Mouse (Mus musculus) thymus, postnatal 25 days (tissue): Measurements from ENCODE around the gene Ddah2.

Experiments used
- DNase-seq: peaks from one replicate; pipeline ENCODE4 v3.0.0; 2022

Ddah2 gene

DNA sequence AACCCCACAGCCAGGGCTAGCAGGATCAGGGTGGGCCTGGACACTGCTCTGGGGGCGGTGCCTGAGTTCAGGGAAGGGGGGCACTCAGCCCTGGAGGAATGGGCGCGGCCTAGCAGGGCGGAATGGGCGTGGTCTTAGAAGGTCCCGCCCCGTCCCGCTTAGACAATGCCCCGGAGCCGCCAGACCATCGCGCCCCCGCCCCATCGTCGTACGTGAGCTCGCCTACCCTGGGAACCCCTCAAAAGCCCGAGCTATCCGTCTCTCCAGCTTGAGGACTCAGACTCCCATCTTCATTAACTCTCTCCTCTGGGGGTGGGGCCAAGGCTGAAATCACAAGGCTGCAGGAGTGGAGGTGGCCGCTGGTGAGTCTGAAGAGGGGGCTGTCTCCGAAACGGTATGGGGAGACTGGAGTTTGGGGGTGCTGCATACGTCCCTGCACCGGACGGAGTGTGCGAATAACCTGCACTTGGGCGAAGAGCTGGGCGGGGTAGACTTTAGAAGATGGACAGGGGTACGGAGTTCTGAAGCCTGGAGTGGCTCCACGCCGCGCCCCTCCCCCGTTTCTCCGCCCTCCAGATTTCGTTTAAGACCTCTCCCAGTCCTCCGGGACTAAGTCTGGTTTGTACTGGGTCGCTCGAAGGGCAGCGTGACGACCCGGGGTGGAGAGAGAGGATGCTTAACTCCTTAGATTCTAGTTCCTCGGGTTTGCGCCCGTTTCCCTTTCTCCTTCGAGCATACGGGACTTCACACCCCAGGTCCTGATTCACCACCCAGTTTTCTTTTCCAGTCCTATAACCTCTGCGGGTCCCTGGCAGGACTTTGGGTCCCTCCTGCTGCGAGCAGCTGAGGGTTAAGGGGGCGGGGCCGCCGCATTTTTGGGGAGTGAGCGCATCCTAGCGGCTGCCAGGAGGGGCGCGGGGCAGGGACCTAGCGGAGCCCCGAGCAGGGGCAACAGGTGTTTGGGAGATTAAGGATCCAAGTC, at the start of gene Ddah2:
Gene Ddah2, plus strand, starts transcription at position 125 of the 982 bp plus-strand sequence.
- peak; percentile 93 for DNase-seq

DNA sequence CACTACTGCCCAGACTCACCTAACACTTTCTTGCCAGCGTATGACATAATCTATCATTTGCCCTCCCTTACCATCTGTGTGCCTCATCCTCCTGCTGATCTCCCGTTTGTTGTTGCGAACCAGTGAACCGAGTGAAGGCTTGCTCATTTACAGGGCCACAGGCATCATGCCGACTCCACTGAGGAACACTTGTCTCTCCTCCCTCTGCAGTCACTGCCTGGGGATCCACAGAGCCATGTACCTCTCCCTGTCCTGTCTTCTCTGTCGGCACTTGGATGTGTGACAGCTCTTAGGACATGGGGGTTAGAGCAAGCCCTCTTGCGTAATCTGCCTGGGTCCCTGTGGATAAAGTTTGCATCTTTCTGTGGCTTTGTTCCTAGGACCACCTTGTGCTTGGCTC, 49.2 kb upstream of the Ddah2 start:
- DNase-seq: no peak

- no peak for DNase-seq
These were observed 47.4 kb upstream of the Ddah2 start for GRCm38 (mm10) chr17:35011440-35011839.

DNA sequence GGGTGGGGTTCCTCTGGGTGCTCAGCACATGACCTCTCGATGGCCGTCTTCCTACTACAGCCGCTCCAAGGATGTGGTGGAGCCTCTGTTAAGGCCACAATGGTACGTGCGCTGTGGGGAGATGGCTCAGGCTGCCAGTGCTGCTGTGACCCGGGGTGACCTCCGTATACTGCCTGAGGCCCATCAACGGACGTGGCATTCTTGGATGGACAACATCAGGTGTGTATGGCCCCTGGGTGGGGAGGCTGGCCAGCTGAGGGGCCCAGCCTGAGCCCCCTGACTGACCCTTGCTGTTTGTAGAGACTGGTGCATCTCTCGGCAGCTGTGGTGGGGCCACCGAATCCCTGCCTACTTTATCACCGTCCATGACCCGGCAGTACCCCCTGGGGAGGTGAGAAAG, 46.4 kb upstream of the Ddah2 start:
- DNase-seq: no peak

GRCm38 (mm10) chr17:35013221-35013620, 45.6 kb upstream of the Ddah2 start:
- no peak for DNase-seq

- no peak for DNase-seq
These were observed 43.5 kb upstream of the Ddah2 start for GRCm38 (mm10) chr17:35015296-35015695.

GRCm38 (mm10) chr17:35016376-35016775, 42.5 kb upstream of the Ddah2 start, which contains the start of gene Vwa7:
Gene Vwa7 (plus strand): TSS chr17:35016579.
- DNase-seq: no peak

- DNase-seq: no peak
These were observed 41.8 kb upstream of the Ddah2 start for GRCm38 (mm10) chr17:35016791-35017705.

- no peak for DNase-seq
These were observed 41.2 kb upstream of the Ddah2 start for GRCm38 (mm10) chr17:35017706-35018030.

DNA sequence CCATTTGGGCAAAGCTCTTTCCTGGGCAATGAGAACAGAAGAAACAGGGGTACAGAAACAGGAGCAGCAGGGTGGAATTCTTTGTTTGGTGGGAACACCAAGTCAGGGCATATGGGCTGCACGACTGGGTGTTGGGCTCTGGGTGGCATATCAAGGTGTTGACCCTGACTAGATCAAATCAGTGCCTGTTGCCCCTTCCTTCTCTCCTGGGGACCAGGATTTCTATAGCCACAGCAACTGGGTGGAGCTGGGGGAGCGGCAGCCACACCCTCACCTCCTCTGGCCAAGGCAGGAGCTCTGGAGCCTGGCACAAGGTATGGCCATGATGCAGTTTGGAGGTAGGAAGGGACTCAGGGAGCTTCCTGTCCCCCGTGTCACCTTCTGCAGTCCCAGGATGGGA, 40.7 kb upstream of the Ddah2 start:
- no peak for DNase-seq

GRCm38 (mm10) chr17:35019894-35020293, 38.9 kb upstream of the Ddah2 start:
- DNase-seq: no peak

DNA sequence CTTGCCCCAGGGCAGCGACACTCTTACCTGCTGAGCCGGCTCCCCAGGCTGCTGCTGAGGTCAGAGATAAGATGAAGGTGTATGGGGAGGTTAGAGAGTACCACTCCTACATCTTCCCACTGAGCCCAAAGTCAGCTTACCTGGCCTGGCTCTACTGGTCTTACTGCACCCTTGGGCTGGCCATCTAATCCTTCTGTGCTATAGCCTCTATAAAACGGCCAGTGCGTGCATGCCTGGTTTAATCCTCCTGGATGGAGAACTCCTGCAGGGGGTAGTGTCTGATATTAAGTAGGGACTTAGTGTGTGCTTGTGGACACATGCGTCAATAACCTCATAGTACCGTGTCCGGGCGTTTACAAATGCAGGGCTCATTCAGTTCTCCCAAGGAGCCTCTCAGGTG, 38.3 kb upstream of the Ddah2 start:
- DNase-seq: no peak

DNA sequence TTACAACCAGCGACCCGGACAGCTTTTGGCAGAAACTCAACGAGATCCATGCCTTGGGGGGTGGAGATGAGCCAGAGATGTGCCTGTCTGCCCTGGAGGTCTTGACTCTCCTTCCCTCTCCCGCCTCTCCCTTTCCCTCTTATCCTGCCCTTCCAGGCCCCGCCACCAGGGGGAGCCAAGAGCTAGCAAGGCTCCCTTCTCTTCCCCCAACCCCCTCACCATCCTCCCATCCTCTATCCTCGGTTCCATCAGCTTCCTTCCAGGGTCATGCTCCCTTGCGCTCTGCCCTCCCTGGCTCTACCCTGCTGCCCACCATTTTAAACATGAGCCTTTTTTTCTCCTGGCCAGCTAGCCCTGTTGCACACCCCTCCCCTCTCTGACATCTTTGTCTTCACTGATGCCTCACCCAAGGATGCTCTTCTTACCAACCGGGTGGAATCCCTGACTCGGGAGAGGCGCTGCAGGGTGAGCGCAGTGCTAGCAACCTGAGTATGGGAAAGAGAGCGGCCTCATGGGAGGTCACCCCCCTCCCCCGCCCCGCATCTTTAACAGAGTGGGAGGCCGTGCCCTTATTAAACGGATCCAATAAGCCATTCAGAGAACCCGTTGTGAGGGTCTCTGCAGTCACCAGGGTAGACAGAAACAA, 37.5 kb upstream of the Ddah2 start:
- peak; percentile 92 for DNase-seq

DNA sequence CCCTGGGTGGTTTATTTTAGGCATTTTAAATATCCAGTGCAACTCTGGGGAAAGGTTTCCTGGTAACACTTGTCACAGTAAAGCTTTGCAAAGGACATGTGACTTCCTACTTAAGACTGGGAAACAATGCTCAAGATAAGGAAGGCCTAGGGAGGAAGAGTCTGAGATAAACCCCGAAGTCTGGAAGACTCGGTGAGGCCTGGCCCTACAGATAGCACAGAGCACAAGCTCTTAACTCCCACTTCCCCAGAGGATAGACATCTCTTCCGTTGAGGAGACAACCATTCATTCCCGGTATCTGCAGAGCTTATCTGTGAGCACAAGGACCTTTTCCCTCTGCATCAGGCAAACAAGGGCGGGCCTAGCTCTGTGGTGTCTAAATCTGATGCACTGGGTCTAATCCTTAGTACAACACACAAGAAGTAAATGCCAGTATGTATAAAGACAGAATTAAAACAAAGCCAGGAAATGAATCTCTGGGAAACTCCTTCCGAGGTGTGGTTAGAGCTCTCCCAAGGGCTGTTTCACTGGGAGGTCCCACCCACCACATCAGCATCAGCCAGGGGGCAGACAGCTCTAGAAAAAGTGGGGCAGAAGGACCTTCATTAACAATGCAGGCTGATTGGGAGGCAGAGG, 36.9 kb upstream of the Ddah2 start:
- no peak for DNase-seq

DNA sequence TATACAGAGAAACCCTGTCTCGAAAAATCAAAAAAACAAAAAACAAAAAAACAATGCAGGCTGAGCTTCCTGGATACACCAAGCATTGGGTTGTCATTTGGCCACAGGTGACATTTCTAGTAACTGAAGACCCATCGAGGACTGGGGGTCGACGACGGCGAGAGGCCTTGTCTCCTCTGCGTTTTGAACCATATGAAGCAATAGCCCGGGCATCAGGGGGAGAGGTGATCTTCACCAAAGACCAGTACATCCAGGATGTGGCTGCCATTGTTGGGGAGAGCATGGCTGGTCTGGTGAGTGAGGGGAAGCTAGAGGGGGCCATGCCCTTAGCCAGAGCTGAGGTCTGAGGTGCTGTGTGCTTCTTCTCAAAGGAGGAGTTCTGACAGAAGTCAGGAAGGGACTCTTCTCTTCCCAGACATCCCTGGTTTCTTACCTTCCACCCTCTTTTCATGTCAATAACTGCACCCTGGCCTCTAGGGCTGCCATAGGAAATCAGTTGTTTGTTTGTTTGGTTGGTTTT, 36.2 kb upstream of the Ddah2 start:
- no peak for DNase-seq

DNA sequence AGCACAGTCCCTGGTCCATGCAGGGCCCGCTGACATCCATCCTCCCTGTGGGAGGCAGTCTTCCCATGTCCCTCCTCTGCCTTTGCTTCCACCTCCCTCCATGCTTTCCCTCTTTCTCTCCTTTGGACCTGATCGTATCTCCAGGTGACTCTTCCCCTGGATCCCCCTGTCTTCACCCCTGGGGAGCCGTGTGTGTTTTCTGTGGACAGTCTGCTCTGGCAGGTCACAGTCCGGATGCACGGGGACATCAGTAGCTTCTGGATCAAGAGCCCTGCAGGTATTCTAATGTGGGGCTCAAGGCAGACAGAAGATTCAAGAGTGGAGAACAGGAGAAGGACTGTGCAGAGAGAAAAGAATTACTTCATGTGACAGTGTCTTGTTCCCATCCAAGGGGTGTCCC, 35.6 kb upstream of the Ddah2 start:
- no peak for DNase-seq

DNA sequence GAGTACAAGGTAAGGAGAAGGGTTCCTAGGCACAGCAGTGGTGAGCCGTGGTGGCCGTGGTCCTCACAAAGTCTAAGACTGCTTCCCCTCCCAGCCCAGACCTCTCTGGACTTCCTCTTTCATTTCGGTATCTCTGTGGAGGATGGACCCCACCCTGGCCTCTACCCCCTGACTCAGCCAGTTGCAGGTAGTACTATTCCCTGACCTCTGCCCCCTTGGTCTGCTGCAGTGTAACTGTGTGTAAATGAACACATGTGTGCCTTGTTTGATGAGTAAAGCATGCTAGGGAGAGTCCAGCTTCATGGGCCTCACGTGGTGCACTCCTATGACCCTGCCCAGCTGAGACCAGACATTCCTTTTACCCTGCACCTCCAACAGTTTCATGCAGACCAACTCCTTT, 35.1 kb upstream of the Ddah2 start:
- no peak for DNase-seq

DNA sequence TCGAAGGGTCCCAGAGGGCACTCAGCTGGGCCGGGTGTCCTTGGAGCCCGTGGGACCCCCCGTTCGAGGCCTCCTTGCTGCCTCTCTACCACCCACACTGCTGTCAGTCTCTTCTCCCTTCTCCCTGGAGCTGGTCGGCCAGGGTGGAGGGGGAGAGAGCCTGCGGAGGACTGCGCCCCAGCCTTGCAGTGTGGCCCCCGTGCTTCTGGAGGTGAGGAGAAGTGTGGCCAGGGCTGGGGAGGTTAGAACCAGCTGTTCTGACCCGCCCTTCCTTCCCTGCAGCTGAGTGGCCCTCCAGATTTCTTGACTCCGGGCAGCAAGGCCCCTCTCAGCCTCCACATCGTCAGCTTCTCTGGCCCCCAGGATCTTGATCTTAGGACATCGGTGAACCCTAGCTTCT, 34.6 kb upstream of the Ddah2 start:
- no peak for DNase-seq

- no peak for DNase-seq
These were observed 33.9 kb upstream of the Ddah2 start for GRCm38 (mm10) chr17:35024691-35025488.

DNA sequence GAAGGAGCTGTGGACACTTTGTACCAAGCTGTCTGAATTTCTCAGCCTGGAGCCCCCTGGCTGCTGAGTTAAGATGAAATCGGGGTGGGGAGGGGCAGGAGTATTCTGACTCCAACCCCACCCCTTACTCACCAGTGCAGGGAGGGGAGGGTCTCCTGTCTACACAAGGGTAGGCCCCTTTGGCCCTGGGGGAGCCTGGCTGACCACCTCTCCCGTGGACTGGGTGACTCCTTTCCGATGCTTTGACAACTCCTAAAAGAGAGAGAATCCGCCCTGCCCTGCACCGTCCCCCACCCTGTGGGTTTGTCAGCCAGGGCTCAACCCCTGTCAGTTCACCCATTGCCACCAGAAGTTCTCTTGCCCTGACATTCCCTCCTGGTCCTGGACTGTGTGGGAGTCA, 32.6 kb upstream of the Ddah2 start:
- DNase-seq: no peak

- DNase-seq: peak; percentile 35
These were observed 31.4 kb upstream of the Ddah2 start, which contains the start of gene Sapcd1 for GRCm38 (mm10) chr17:35027277-35028068. Gene Sapcd1 (minus strand): TSS chr17:35028016.
